20 mouse cellular contexts compared by ENCODE assay signal in the genomic region with DNA sequence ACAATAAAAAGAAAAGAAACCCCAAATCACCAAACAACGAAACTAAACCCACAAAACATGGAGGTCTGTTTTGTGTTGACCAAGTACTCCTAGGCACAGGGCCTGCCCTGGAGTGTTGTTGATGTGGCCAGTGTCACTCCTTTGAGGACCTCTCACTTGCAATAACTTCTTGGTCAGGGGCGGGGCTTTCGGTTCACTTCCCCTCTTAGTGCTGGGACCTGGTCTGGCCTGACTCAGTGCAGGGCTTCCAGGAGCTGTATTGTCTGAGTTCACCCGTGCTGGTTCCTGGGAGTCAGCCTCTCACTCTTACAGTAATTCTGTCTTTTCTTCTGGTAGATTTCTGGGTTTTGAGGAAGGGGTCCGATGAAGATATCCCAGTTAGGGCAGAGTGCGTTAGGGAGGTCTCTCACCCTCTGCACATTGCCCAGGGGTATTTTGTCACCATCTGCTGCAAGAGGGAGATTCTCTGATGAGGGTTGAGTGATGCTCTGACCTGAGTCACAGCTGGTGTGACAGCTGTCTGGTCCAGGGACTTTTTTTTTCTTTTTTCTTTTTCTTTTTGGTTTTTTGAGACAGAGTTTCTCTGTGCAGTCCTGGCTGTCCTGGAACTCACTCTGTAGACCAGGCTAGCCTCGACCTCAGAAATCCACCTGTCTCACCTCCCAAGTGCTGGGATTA.
DNase-seq lines count a peak whose midpoint lies in the region; ATAC-seq and TF ChIP-seq lines count a peak whose summit lies in the region.
"Had no signal": no experiment of that assay in that cellular context is flagged by ENCODE, and none has a peak within 500 bp of the region (broad histone marks: within the 10 kb centered on the region; RNA-seq: fewer than 3 reads in every experiment).

No protein-coding gene starts in this region.

- H3K27me3 ChIP-seq in heart, embryonic 10.5 days (ENCODE audit: insufficient read depth, poor library complexity, severe bottlenecking), result no peaks in the 10 kb centered on the region
- no peaks in the 10 kb centered on the region for H3K27me3 ChIP-seq in midbrain, embryonic 11.5 days (ENCODE audit: control insufficient read depth, insufficient read depth, low read length)
- no peaks in the 10 kb centered on the region for H3K27me3 ChIP-seq in midbrain, postnatal 0 days (ENCODE audit: insufficient read depth, low read length)
- H3K27me3 ChIP-seq in heart, embryonic 16.5 days (ENCODE audit: control insufficient read depth, insufficient read depth, low read length), result no peaks in the 10 kb centered on the region
- H3K27me3 ChIP-seq in splenic B cell, adult 2 months (ENCODE audit: control insufficient read depth, insufficient read depth, low read length, poor library complexity, severe bottlenecking), result no peaks in the 10 kb centered on the region
- H3K27me3 ChIP-seq: midbrain, embryonic 15.5 days; Patski had no signal

- peaks cover 46% of the 10 kb centered on the region for H3K4me1 ChIP-seq in heart, embryonic 10.5 days
- no peaks in the 10 kb centered on the region for H3K4me1 ChIP-seq in midbrain, embryonic 11.5 days (ENCODE audit: control insufficient read depth, insufficient read depth, low read length)
- 0 out of 2 replicates have a peak, but pooled peaks cover 3% of the 10 kb centered on the region for H3K4me1 ChIP-seq in midbrain, postnatal 0 days (ENCODE audit: insufficient read depth, low read length)
- peaks cover 38% of the 10 kb centered on the region for H3K4me1 ChIP-seq in heart, embryonic 16.5 days (ENCODE audit: control insufficient read depth, insufficient read depth, low read length)

- no peak for TF ChIP-seq CTCF in midbrain, postnatal 0 days (IDR thresholded peaks at IDR 0.05)

- H3K9ac ChIP-seq in midbrain, embryonic 11.5 days (ENCODE audit: low read length), result no peak overlapping the region
- H3K9ac ChIP-seq in midbrain, postnatal 0 days (replicated peaks; ENCODE audit: low read length, poor library complexity, severe bottlenecking), result no peak overlapping the region
- peak overlapping the region; percentile 71 for H3K9ac ChIP-seq in heart, embryonic 16.5 days (ENCODE audit: low read length)
- H3K9ac ChIP-seq: embryonic facial prominence, embryonic 15.5 days; liver, embryonic 14.5 days; midbrain, embryonic 15.5 days had no signal

- H3K9me3 ChIP-seq in heart, embryonic 10.5 days, result peaks cover 3% of the 10 kb centered on the region; the same call in 1 of the 2 replicates
- H3K9me3 ChIP-seq in midbrain, embryonic 11.5 days (ENCODE audit: control insufficient read depth, low read length), result no peaks in the 10 kb centered on the region
- no peaks in the 10 kb centered on the region for H3K9me3 ChIP-seq in midbrain, postnatal 0 days (ENCODE audit: low read length)
- H3K9me3 ChIP-seq in heart, embryonic 16.5 days (replicated peaks; ENCODE audit: control insufficient read depth, low read length), result peaks cover 4% of the 10 kb centered on the region; the same call in 1 of the 2 replicates
- H3K9me3 ChIP-seq: embryonic facial prominence, embryonic 15.5 days; midbrain, embryonic 15.5 days had no signal

- no peak for DNase-seq in heart, embryonic 10.5 days (ENCODE audit: low spot score)
- no peak for DNase-seq in heart, postnatal 25 days (ENCODE audit: low spot score)
- peak; percentile 72 for DNase-seq in midbrain, embryonic 11.5 days (ENCODE audit: low spot score, missing footprints)
- no peak for DNase-seq in midbrain, postnatal 0 days (ENCODE audit: low spot score)
- peak; percentile 13 for DNase-seq in splenic B cell, adult 2 months (ENCODE audit: low read depth, low spot score)
- no peak for DNase-seq in embryo, embryonic 10 days (ENCODE audit: low spot score)
- DNase-seq: adrenal gland, adult 8-10 months; cerebellum, adult 9-10 months; layer of hippocampus, postnatal 36 days; right cerebral cortex, postnatal 4 days; thymus, postnatal 14 days had no signal

- 56% methylated on average over 7 of the region's 7 CpGs for WGBS in heart, embryonic 10.5 days
- 77% methylated on average over 7 of the region's 7 CpGs for WGBS in midbrain, embryonic 11.5 days
- WGBS in midbrain, postnatal 0 days, result 69% methylated on average over 7 of the region's 7 CpGs
- 57% methylated on average over 7 of the region's 7 CpGs for WGBS in heart, embryonic 16.5 days

- ATAC-seq in midbrain, embryonic 11.5 days (ENCODE audit: low FRiP score), result no peak
- no peak for ATAC-seq in midbrain, postnatal 0 days (ENCODE audit: low FRiP score)
- ATAC-seq in heart, embryonic 16.5 days (replicated peaks; ENCODE audit: extremely low read depth, insufficient read depth, low FRiP score), result no peak
- ATAC-seq in megakaryocyte-erythroid progenitor cell, adult 5-6 weeks (replicated peaks; ENCODE audit: low FRiP score, low TSS enrichment, poor library complexity, severe bottlenecking), result no peak
- ATAC-seq: hindbrain, embryonic 16.5 days; intestine, postnatal 0 days; midbrain, embryonic 15.5 days; Patski had no signal

- peaks cover 3% of the 10 kb centered on the region; the same call in 1 of the 2 replicates for H3K36me3 ChIP-seq in heart, embryonic 10.5 days
- H3K36me3 ChIP-seq in midbrain, embryonic 11.5 days (ENCODE audit: control insufficient read depth, insufficient read depth, low read length), result no peaks in the 10 kb centered on the region
- no peaks in the 10 kb centered on the region for H3K36me3 ChIP-seq in midbrain, postnatal 0 days (ENCODE audit: insufficient read depth, low read length)
- H3K36me3 ChIP-seq in heart, embryonic 16.5 days (ENCODE audit: control insufficient read depth, insufficient read depth), result no peaks in the 10 kb centered on the region
- H3K36me3 ChIP-seq in splenic B cell, adult 2 months (ENCODE audit: control insufficient read depth, insufficient read depth, low read length, poor library complexity, severe bottlenecking), result no peaks in the 10 kb centered on the region
- H3K36me3 ChIP-seq: embryonic facial prominence, embryonic 15.5 days; forebrain, embryonic 10.5 days; midbrain, embryonic 15.5 days had no signal

- intact Hi-C loops in heart, postnatal 25 days (cut with DNase I), result no loop called here

- no peak overlapping the region for H3K4me2 ChIP-seq in midbrain, embryonic 11.5 days
- no peak overlapping the region for H3K4me2 ChIP-seq in midbrain, postnatal 0 days (ENCODE audit: low read depth, low read length, poor library complexity, severe bottlenecking)
- H3K4me2 ChIP-seq in heart, embryonic 16.5 days (ENCODE audit: low read depth, low read length), result peak overlapping the region; percentile 58; the same call in 1 of the 2 replicates
- H3K4me2 ChIP-seq: embryonic facial prominence, embryonic 15.5 days; midbrain, embryonic 15.5 days had no signal

- peak overlapping the region; percentile 92 for H3K27ac ChIP-seq in heart, embryonic 10.5 days
- H3K27ac ChIP-seq in midbrain, embryonic 11.5 days (ENCODE audit: low read depth, low read length), result no peak overlapping the region
- no peak overlapping the region for H3K27ac ChIP-seq in midbrain, postnatal 0 days (ENCODE audit: low read depth, low read length)
- H3K27ac ChIP-seq in heart, embryonic 16.5 days (ENCODE audit: low read length), result peak overlapping the region; percentile 98
- H3K27ac ChIP-seq: embryonic facial prominence, embryonic 15.5 days; forebrain, embryonic 10.5 days; liver, embryonic 14.5 days; midbrain, embryonic 15.5 days had no signal

- peak overlapping the region; percentile 53; the same call in 1 of the 2 replicates for H3K4me3 ChIP-seq in heart, embryonic 10.5 days
- H3K4me3 ChIP-seq in midbrain, embryonic 11.5 days (ENCODE audit: low read depth, low read length), result no peak overlapping the region
- H3K4me3 ChIP-seq in midbrain, postnatal 0 days (ENCODE audit: low read depth, low read length), result no peak overlapping the region
- H3K4me3 ChIP-seq in heart, embryonic 16.5 days (ENCODE audit: low read length), result no peak overlapping the region
- H3K4me3 ChIP-seq: embryonic facial prominence, embryonic 15.5 days; forebrain, embryonic 10.5 days; midbrain, embryonic 15.5 days had no signal

Comparison
In these comparisons a context has a peak if more than half of its experiments do, and no peak if none do; other contexts are left out.
1. DNase-seq: peak in midbrain, embryonic 11.5 days (single experiment) and splenic B cell, adult 2 months (single experiment); none in heart, embryonic 10.5 days (single experiment), heart, postnatal 25 days (single experiment), midbrain, postnatal 0 days (single experiment) and embryo, embryonic 10 days (single experiment).
2. H3K27ac ChIP-seq: peak in heart, embryonic 10.5 days (single experiment) and heart, embryonic 16.5 days (single experiment); none in midbrain, embryonic 11.5 days (single experiment) and midbrain, postnatal 0 days (single experiment).